Mouse (Mus musculus) midbrain, embryonic 10.5 days (tissue): ENCODE results near the gene Rpl23a. TPM values are rescaled to one million over a fixed set of nuclear protein-coding genes. Genes with fewer than 3 reads are reported as not detected.
"Not testable (repeated sequence)": the region's sequence is repeated elsewhere in the genome, so short reads cannot be mapped to it uniquely, and the experiment has no call there.

Source experiments
- DNase-seq: peaks from one replicate; pipeline ENCODE4 v3.0.0-alpha.2; 2017; ENCODE audit warnings: low spot score
- H3K27ac ChIP-seq: fragments of 300-500 bp; sonication (generic); replicated peaks from 2 replicates; pipeline ENCODE4 v1.5.1; 2016; ENCODE audit warnings: mild to moderate bottlenecking
- H3K27me3 ChIP-seq: fragments of 300-500 bp; sonication (generic); 2 replicates; pipeline ENCODE4 v1.6.1; 2016; ENCODE audit warnings: low read depth, mild to moderate bottlenecking; ENCODE audit not compliant: poor library complexity, severe bottlenecking
- H3K36me3 ChIP-seq: fragments of 300-500 bp; sonication (generic); 2 replicates; pipeline ENCODE4 v1.6.1; 2016; ENCODE audit warnings: mild to moderate bottlenecking, moderate library complexity
- H3K4me1 ChIP-seq: fragments of 300-500 bp; sonication (generic); 2 replicates; pipeline ENCODE4 v1.6.1; 2016
- H3K4me3 ChIP-seq: fragments of 300-500 bp; sonication (generic); 2 replicates; pipeline ENCODE4 v1.5.1; 2016; ENCODE audit warnings: mild to moderate bottlenecking, moderate library complexity
- H3K9me3 ChIP-seq: fragments of 300-500 bp; sonication (generic); replicated peaks from 2 replicates; pipeline ENCODE4 v1.6.1; 2016; ENCODE audit warnings: mild to moderate bottlenecking
- WGBS: fragments of 180-500 bp; shearing (Covaris S2); methylation state at CpG from one replicate; pipeline ENCODE4 v1.1.7; 2016; 5-methylcytosine and 5-hydroxymethylcytosine counted together
- polyA plus RNA-seq: library from polyadenylated mRNA; unstranded; fragments of >200 nt; fragmentation: Nextera tagmentation; extraction: Ambion mirVana; gene quantifications from 2 replicates; pipeline ENCODE4 v1.2.1, GENCODE M21; 2016

Gene Rpl23a
- polyA plus RNA-seq, 1 experiment from 2014 or later, result 1,066 TPM

DNA sequence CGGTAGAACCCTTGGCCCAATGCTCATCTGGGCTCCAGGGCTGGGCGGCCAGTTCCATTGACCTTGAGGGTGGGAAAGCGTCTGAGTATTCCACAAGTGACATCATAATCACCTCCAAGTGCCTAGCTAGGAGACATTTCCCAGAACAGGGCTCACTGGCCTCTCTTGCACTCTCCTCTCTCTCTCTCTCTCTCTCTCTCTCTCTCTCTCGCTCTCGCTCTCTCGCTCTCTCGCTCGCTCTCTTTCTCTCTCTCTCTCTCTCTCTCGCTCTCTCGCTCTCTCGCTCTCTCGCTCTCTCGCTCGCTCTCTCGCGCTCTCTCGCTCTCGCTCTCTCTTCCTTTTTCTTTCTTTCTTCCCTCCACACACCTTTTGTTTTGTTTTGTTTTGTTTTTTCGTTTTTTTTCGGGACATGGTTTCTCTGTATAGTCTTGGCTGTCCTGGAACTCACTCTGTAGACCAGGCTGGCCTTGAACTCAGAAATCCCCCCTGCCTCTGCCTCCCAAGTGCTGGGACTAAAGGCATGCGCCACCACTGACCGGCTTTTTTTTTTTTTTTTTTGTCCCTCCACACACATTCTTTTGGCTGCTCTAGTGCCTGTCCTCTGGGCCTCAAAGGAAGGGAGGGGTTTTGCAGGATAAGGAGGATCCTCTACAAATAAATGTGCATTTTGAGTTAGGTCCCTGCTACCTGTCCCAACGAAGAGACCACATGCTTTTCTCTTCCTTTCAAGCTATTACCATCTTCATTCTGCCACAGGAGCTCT lies 11.9 kb upstream of the Rpl23a start:
- no peaks in the 10 kb centered on the region; the same call in 1 of the 2 replicates for H3K27me3 ChIP-seq
- H3K4me3 ChIP-seq, result peak overlapping the region; percentile 55
- 53% methylated on average over 23 of the region's 23 CpGs for WGBS
- H3K36me3 ChIP-seq, result peaks cover 37% of the 10 kb centered on the region
- H3K27ac ChIP-seq, result peak overlapping the region; percentile 69
- H3K9me3 ChIP-seq, result no peaks in the 10 kb centered on the region
- peaks cover 20% of the 10 kb centered on the region for H3K4me1 ChIP-seq
- DNase-seq, result no peak

DNA sequence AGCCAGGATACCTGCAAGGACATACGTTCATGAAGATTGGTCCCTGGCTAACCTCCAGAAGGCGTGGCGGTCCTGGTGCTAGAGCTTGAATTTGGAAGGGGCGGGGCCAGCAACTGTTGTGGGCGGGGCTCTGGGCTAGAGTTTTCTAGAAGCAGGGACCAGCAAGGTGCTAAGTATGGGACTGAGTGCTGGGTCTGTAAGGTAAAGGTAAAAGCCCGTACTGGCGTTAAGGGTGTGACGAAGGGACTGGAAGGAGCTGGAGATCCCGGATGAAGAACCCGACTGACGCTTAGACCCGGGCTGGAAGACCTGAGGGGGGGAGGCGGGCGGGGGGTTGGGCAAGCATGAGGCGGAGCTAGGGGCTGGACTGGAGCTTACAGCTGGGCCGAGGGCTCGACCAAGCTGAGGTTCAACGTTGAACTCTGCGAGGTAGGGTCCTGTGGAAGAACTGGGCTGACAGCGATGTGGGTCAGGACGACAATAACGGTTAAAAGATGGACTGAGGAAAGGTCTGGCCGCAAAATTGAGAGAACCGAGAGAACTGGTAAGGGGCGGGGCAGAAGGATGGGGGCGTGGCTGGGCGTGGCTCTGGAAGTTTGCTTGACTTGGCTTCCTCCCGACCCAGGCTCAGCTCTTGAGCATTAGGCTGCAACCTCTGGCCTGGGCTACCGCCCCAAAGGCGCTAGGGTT lies 11.2 kb upstream of the Rpl23a start:
- H3K4me1 ChIP-seq, result peaks cover 28% of the 10 kb centered on the region

DNA sequence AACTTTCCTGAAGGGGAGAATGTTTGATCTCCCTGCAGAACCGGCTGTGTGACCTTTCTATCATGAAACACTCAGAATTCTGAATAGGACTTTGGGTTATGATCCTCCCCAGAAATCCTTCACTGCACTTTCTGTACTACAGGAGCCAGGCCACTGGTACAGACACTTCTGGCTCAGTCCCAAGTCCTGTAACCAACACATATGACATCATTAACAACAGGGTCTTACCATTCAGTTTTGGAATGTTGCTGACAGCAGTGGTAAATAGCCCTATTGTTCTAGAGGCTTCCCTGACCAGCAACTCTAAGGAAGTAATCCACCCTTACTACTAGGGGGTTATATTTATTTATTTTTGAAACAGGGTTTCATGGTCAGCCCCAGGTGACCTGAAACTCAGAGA lies 9.7 kb upstream of the Rpl23a start, which contains the start of gene Proca1:
Gene Proca1, plus strand, starts transcription at position 280 of the 400 bp plus-strand sequence.
- peak within 1 kb of the TSS; percentile 55 for H3K4me3 ChIP-seq
- no peaks in the 10 kb centered on the region; the same call in 1 of the 2 replicates for H3K27me3 ChIP-seq
- no peak within 1 kb of the TSS for H3K27ac ChIP-seq
- no peak for DNase-seq
- no peaks in the 10 kb centered on the region for H3K9me3 ChIP-seq
- H3K36me3 ChIP-seq, result peaks cover 38% of the 10 kb centered on the region
- WGBS, result 97% methylated on average over 1 of the region's 1 CpGs
- H3K4me1 ChIP-seq, result peaks cover 42% of the 10 kb centered on the region

More for the DNA sequence above, 11.2 kb upstream of the Rpl23a start:
- Histone ChIP-seq H3K27me3 (no peaks in the 10 kb centered on the region; the same call in 1 of the 2 replicates), H3K9me3 (no peaks in the 10 kb centered on the region), H3K36me3 (peaks cover 38% of the 10 kb centered on the region), H3K27ac (peak overlapping the region; percentile 69), H3K4me3 (peak overlapping the region; percentile 55)
- 2% methylated on average over 30 of the region's 30 CpGs for WGBS
- peak; percentile 75 for DNase-seq

DNA sequence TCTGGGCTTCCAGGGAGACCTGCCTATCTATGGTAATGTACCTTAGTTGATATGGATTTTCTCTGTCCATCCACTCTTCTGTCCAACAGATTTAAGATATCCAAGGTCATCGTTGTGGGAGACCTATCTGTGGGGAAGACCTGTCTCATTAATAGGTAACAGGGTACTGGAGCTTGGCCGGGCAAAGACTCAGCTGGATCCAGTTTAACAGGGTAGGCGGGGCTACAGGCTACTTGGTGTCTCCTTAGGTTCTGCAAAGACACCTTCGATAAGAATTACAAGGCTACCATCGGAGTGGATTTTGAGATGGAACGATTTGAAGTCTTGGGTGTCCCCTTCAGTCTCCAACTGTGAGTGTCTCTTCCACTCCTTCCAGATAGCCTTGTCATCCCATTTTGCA lies 6.7 kb upstream of the Rpl23a start:
- Histone ChIP-seq H3K27ac (peak overlapping the region; percentile 99), H3K9me3 (no peaks in the 10 kb centered on the region), H3K4me3 (peak overlapping the region; percentile 82), H3K36me3 (peaks cover 38% of the 10 kb centered on the region), H3K4me1 (peaks cover 40% of the 10 kb centered on the region), H3K27me3 (no peaks in the 10 kb centered on the region; the same call in 1 of the 2 replicates)
- DNase-seq, result no peak
- 74% methylated on average over 6 of the region's 6 CpGs for WGBS

DNA sequence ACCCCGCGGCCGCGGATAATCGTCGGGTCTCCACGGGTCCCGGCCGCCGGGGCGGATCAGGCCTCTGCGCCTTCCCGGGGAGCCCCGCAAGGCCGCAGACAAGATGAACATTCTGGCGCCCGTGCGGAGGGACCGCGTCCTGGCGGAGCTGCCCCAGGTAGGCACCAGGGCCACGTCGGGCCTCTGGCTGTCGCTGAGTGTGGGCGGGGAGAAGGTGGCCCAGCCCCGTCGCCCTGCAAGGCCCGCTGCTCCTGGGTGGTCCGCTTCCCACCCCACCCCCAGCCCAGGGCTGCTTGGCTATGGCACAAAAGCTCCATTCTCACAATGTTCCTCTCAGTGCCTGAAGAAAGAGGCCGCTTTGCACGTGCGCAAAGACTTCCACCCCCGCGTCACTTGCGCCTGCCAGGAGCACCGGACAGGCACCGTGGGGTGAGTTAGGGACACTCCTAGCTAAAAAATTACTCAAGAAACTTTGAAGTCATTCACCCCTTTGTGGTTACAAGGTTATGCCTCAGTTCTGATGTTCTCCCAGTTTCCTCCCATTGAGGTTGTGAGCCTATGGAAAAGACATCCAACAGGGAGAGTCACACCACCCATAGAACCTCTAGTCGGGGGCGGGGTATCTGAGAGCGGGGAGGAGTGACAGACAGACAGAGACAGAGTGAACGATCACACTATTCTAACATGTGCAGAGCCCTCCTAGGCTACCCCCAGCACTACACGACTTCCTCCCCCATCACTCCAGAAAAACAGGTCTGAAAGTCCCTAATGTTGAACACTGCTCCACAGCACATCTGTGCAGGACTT lies 6.1 kb upstream of the Rpl23a start:
- Histone ChIP-seq H3K27ac (peak overlapping the region; percentile 99), H3K27me3 (no peaks in the 10 kb centered on the region; the same call in 1 of the 2 replicates), H3K36me3 (peaks cover 38% of the 10 kb centered on the region), H3K9me3 (no peaks in the 10 kb centered on the region), H3K4me3 (peak overlapping the region; percentile 82), H3K4me1 (peaks cover 34% of the 10 kb centered on the region)
- under 1% methylated on average over 42 of the region's 42 CpGs for WGBS
- peak; percentile 94 for DNase-seq

DNA sequence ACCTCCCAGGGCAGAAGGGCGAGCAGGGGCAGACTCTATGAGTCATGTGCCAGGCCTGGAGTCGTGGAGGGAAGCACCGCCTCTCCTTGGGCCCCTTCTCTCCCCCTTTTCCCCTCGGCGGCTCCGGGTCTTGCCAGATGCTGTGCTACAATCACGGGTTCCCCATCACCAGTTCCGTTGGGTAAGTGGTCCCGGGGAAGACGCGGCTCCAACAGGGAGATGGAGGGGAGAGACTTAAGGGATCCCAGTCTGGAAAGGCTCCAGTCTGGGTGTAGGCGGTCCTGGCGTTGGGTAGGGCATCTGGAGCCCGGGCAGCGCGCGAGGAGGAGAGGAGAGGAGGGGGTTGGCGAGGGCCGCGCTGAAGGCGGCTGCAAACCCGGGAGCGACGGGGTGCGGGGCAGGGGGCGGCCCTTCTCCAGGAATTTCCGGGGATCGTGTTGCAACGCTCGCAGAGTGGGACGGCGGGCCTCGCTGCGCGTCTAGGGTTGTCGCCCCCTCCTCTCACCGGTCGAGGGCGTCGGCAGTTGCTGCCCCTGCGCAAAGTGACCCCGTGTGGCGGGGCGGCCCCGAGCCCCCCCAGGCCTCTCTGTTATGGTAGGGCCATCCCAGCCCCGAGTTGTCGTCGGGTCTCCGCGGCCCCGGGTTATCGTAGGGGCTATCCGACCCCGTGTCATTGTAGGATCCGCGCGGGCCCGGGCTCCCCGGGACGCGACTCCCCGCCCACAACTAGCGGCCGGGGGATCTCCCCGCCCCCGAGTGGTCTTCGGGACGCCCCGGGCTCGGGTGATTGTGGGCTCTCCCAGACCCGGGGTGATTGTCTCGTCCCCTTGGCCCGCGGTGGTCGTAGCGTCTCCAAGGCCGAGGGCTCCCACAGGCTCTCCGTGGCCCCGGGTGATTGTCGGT lies 5.2 kb upstream of the Rpl23a start, which contains the start of gene Rab34:
Gene Rab34, plus strand, starts transcription at position 100 of the 903 bp plus-strand sequence.
- Histone ChIP-seq H3K4me1 (peaks cover 36% of the 10 kb centered on the region), H3K9me3 (no peaks in the 10 kb centered on the region), H3K27ac (peak within 1 kb of the TSS; percentile 99), H3K4me3 (peak within 1 kb of the TSS; percentile 82), H3K36me3 (peaks cover 32% of the 10 kb centered on the region), H3K27me3 (no peaks in the 10 kb centered on the region; the same call in 1 of the 2 replicates)
- under 1% methylated on average over 80 of the region's 80 CpGs for WGBS
- peak; percentile 90 for DNase-seq

DNA sequence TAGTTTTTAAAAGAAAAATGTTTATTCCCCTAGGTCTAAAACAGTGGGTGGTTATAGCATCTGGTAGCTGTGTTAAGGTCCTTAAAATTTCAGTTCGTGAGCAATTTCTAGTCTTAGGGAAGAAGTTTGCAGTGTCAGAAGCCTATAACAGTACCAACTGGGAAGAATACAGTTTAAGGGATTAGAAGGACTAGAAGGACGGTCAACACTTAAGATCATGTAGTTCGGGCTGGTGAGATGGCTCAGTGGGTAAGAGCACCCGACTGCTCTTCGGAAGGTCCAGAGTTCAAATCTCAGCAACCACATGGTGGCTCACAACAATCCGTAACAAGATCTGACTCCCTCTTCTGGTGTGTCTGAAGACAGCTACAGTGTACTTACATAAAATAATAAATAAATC lies 1.3 kb upstream of the Rpl23a start:
- peaks cover 29% of the 10 kb centered on the region for H3K36me3 ChIP-seq
- H3K27me3 ChIP-seq, H3K4me3 ChIP-seq, H3K9me3 ChIP-seq, DNase-seq, H3K27ac ChIP-seq: not testable (repeated sequence)
- 94% methylated on average over 6 of the region's 6 CpGs for WGBS
- H3K4me1 ChIP-seq, result peaks cover 56% of the 10 kb centered on the region

DNA sequence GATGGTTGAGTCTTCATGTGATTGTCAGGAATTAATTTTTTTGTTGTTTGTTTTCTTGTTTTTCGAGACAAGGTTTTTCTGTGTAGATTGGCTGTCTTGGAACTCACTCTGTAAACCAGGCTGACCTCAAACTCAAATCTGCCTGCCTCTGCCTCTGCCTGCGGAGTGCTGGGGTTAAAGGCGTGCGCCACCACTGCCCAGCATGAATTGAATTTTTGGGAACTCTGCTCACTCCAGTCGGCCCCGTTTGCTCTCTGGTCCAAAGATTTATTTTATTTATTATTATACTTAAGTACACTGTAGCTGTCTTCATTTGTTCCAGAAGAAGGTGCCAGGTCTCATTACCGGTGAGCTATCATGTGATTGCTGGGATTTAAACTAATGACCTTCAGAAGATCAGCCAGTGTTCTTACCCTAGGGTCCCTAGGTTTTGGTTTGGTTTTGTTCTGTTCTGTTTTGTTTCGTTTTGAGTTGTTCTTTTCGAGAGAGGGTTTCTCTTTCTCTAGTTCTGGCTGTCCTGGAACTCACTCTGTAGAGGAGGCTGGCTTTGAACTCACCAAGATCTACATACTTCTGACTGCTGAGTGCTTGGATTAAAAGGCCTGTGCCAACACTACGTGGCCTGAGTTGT lies 615 bp upstream of the Rpl23a start:
- H3K4me3 ChIP-seq, result peak overlapping the region; percentile 85
- DNase-seq, result no peak

DNA sequence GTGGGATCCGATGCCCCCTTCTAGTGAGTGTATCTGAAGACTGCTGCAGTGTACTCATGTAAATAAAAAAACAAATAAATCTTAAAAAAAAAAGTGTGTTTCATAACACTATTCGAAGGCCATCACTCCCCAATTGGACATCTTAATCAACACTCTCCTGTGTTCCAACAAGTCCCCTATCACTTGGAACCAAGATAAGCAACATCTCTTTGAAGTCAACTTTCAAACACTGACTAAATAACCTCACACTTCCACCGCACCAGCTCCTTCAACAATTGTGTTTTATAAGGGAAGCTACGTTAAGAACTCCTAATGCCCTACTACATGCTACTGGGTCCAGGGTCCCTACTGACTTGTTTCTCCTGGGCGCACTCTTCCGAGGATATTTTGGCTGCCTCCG lies 934 bp downstream of the Rpl23a start:
- 9% methylated on average over 7 of the region's 7 CpGs for WGBS
- Histone ChIP-seq H3K27ac (peak overlapping the region; percentile 96), H3K36me3 (peaks cover 37% of the 10 kb centered on the region), H3K4me3 (peak overlapping the region; percentile 85), H3K9me3 (no peaks in the 10 kb centered on the region), H3K27me3 (no peaks in the 10 kb centered on the region), H3K4me1 (peaks cover 56% of the 10 kb centered on the region)
- no peak for DNase-seq

More for the DNA sequence above, 615 bp upstream of the Rpl23a start:
- H3K4me1 ChIP-seq, result peaks cover 56% of the 10 kb centered on the region
- peak overlapping the region; percentile 96 for H3K27ac ChIP-seq
- H3K36me3 ChIP-seq, result peaks cover 36% of the 10 kb centered on the region
- H3K27me3 ChIP-seq, result no peaks in the 10 kb centered on the region
- H3K9me3 ChIP-seq, result no peaks in the 10 kb centered on the region
- WGBS, result 58% methylated on average over 10 of the region's 10 CpGs

DNA sequence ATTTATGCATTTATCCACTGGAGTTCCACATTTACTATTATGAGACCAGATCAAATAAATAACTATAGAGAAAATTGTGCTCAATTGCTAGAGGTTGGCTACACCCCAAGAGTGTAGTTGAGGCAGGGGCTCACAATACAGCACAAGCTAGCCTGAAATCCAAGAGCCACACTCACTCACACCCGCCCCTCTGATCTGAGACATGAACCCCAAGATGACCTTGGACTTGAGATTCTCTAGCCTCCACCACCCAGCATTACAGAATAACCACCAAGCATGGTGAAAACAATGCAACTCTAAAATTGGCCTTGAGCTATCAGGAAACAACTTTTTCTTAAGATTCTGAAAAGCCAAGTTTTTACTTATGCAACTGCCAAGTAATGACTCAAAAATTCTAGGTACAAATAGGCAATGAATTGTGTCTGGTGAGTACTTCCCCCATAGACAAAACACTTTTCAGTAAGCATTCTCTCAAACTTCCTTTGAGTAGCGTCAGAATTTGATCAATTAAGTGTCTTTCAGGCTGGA lies 1.5 kb downstream of the Rpl23a start:
- peaks cover 62% of the 10 kb centered on the region for H3K4me1 ChIP-seq
- H3K4me3 ChIP-seq, result peak overlapping the region; percentile 85

More for the DNA sequence above, 1.5 kb downstream of the Rpl23a start:
- Histone ChIP-seq H3K27me3 (no peaks in the 10 kb centered on the region), H3K9me3 (no peaks in the 10 kb centered on the region), H3K36me3 (peaks cover 37% of the 10 kb centered on the region), H3K27ac (0 out of 2 replicates have a peak overlapping the region, but pooled peaks have one; percentile 96)
- 58% methylated on average over 2 of the region's 2 CpGs for WGBS
- no peak for DNase-seq
